Mouse (Mus musculus) heart, adult 2 months (tissue): Measurements from ENCODE around the gene Trim13.

ENCODE experiments used
- CTCF ChIP-seq: fragments of 200-600 bp; IDR thresholded peaks from 2 replicates; pipeline ENCODE4 v1.8.1; 2022; ENCODE audit warnings: antibody characterized with exemption, mild to moderate bottlenecking, moderate library complexity
- EP300 ChIP-seq: fragments of 200-500 bp; IDR thresholded peaks from 2 replicates; pipeline ENCODE4 v1.6.1; 2011; ENCODE audit warnings: low read depth, low read length, control low read depth; ENCODE audit not compliant: insufficient read depth
- POLR2A ChIP-seq: fragments of 200-500 bp; IDR thresholded peaks from 2 replicates; pipeline ENCODE4 v1.6.1; 2011; ENCODE audit warnings: mild to moderate bottlenecking, low read depth, low read length, control low read depth; ENCODE audit not compliant: insufficient read depth

DNA sequence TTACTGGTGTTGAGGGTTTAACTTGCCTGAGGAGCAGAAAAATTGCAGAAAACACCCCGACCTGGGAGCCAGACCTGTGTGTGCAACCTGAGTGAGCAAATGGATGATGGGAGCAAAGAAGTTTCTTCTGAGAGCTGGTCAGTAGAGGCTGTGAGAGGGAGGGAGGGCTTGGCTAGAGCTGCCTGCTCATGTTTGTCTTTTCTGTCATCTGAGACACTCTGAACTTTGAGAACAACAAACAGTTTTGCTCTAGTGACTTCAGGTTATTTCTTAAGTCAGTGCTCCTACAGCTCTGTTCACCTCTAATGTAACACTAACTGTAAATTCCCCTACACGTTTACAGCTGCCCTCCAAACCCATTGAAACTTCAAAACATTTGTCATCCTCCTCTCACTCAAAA is 28.7 kb upstream of the Trim13 start:
- TF ChIP-seq POLR2A (no peak), CTCF (no peak), EP300 (no peak)
